Mouse (Mus musculus) liver (tissue): ENCODE measurements around the gene Il6st.

Source experiments
- DNase-seq: peaks from one replicate; pipeline ENCODE4 v3.0.0-alpha.2; 2020; ENCODE audit warnings: mixed read lengths

Gene Il6st

GRCm38 (mm10) chr13:112486236-112486635 is 22.4 kb downstream of the Il6st start:
- no peak for DNase-seq

- no peak for DNase-seq
These were observed 22.8 kb downstream of the Il6st start for GRCm38 (mm10) chr13:112486676-112487075.

GRCm38 (mm10) chr13:112490036-112490435 is 26.2 kb downstream of the Il6st start:
- no peak for DNase-seq

GRCm38 (mm10) chr13:112491636-112492284 is 27.9 kb downstream of the Il6st start:
- no peak for DNase-seq

DNA sequence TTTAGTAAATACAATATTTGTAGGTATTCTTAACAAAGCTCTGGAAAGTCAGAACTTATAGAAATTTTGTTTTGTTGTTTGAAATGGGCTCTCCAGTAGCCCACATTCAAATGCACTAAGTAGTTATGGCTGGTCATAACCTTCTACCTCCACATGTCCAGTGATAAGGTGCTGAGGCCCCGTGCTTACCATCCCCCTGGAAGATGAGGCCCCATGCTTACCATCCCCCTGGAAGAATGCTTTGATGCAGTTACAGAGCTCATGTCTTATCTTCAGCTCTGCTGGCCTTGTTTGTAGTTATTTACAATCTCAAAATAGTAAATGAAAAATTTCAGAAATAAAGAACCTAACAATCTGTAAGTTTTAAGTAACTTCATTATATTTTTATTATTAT is 28.4 kb downstream of the Il6st start:
- DNase-seq = no peak

DNA sequence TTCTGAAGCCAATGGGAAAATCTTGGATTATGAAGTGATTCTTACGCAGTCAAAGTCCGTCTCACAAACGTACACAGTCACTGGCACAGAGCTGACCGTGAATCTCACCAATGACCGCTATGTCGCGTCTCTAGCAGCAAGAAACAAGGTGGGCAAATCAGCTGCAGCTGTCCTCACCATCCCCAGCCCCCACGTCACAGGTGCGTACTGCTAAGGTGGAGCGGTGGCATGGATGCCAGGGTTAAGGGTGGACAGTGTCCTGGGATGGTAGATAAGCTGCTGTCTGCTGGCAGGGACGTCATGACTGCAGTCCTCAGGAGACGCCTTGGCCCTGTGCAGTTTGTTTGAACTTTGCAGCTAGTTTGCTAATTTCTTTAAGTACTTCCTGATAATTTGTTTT is 30.7 kb downstream of the Il6st start:
- DNase-seq = no peak

GRCm38 (mm10) chr13:112500027-112500426 is 36.2 kb downstream of the Il6st start:
- DNase-seq = no peak

- no peak for DNase-seq
These were observed 36.6 kb downstream of the Il6st start for GRCm38 (mm10) chr13:112500466-112500865.

GRCm38 (mm10) chr13:112503846-112504245 is 40.0 kb downstream of the Il6st start:
- no peak for DNase-seq

GRCm38 (mm10) chr13:112505436-112505835 is 41.6 kb downstream of the Il6st start:
- no peak for DNase-seq

- no peak for DNase-seq
These were observed 42.9 kb downstream of the Il6st start for GRCm38 (mm10) chr13:112506766-112507165.

- DNase-seq = no peak
These were observed 43.8 kb downstream of the Il6st start for GRCm38 (mm10) chr13:112507691-112508090.

DNA sequence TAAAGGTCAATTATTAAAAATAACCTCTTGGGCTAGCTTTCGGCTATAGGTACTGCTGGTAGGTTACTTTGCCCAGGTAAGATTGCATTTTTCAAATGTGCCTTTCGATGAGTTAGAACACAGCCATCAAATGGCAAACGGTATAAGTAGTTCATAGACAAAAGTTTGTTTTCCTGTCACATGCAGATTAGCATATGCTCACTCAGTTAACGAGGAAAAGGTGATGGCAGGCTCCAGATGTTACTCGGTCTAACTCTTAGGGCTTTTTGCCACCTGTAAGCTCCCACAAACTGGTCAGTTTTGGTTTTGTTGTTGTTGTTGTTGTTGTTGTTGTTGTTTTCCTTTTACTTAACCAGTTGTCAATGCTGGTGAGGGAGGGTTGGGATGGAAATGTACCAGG is 44.6 kb downstream of the Il6st start:
- no peak for DNase-seq

GRCm38 (mm10) chr13:112509465-112509864 is 45.6 kb downstream of the Il6st start:
- peak; percentile 65 for DNase-seq

DNA sequence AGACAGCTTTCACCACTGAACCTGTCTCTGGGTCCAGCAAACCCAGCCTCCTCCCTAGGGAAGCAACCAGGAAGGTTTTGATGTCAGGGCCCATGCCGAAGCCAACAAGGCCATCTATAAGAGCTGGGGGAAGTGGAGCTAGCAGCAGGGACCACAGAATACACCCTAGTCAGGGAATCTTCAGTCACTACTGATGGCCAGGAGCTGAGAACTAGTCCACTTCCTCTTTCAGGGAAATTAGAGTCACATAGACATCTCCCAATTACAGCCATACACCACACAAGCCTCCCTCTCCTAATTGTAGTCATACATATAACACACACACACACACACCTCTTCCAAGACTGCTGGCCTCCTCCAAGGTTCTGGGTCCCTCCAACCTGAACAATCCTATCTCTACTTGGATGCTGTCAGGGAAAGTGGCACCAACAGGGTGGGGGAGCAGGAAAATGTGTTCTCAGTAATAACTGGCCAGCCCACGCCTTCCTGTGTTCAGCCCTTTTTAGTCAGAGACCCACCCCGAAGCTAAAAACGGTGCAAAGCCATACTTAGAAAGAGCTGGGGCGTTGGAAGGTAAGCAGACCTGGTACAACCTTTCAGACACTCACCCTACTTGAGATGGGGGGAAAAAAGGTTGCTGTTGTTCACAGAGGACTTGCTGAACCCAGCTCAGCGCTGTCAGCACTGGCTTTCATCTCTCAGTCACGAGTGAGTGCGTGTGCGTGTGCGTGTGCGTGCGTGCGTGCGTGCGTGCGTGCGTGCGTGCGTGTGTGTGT is 46.8 kb downstream of the Il6st start:
- DNase-seq = no peak

- peak; percentile 23 for DNase-seq
These were observed 47.4 kb downstream of the Il6st start for GRCm38 (mm10) chr13:112511261-112511660.

DNA sequence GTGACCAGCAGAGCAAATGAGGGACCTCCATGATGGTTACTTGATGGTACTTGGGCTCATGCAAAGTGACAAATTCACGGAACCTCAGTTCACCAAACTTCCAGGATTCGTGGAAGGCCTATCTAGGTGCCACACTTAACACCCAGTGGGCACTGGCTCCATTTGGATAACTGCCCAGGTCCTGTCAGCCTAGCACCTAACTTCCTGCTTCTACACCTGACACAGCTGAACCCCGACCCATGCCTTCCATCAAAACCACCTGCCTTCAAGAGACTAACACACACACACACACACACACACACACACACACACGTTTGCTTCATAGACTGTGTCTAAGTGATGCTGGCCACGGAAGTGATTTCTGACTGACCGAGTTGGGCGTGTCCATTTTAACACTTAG is 47.9 kb downstream of the Il6st start:
- no peak for DNase-seq

- no peak for DNase-seq
These were observed 49.0 kb downstream of the Il6st start for GRCm38 (mm10) chr13:112512824-112513223.

- no peak for DNase-seq
These were observed 50.7 kb downstream of the Il6st start for GRCm38 (mm10) chr13:112514546-112514945.

DNA sequence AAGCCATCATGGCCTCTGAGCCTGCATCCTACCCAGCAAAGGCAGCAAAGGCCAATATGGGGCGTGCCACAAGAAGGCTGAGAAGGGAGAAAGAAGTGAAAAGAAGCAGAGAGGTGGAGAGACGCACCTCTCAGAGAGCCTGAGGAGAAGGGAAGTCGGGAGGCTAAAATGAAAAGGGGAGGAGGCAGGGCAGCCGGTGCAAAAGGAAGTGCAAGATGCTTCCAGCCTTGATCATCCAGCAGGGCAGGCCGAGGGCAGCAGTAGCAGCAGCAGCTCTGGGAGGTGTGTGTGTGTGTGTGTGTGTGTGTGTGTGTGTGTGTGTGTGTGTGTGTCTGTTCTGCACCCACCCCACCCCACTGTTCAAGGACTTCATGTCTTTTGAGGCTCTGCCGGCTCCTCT is 58.4 kb downstream of the Il6st start:
- no peak for DNase-seq

- no peak for DNase-seq
These were observed 59.0 kb downstream of the Il6st start for GRCm38 (mm10) chr13:112522896-112523295.

DNA sequence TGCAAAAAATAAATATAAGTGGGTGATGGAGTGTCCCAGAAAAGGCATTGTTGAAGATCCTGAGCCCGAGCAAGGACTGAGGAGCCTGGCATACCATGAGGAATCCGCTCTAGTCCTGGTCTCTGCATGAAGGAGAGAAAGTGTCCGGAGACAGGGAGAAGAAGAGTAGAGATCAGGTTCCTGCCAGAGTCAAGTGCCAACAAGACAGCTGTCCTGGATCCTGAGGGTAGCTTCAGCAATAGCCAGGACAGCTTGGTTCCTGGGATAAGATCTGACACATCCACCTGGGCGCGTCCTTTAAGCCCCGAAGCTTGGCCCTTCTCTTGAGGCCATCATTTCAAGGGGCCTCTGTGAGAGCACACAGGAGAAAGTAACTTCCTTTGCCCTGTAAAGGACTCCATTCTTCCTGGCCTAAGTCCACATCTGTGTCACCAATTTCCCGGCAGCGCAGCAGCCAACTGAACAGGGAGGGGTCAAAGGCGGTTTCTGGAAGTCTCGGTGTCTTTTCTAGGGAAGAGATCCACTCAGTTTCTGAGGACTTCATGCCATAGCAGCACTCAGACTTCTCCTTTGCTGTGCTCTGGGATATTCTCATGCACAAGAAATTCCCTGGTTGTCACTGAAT is 59.6 kb downstream of the Il6st start:
- no peak for DNase-seq

- DNase-seq = no peak
These were observed 63.3 kb downstream of the Il6st start for GRCm38 (mm10) chr13:112527186-112527585.

DNA sequence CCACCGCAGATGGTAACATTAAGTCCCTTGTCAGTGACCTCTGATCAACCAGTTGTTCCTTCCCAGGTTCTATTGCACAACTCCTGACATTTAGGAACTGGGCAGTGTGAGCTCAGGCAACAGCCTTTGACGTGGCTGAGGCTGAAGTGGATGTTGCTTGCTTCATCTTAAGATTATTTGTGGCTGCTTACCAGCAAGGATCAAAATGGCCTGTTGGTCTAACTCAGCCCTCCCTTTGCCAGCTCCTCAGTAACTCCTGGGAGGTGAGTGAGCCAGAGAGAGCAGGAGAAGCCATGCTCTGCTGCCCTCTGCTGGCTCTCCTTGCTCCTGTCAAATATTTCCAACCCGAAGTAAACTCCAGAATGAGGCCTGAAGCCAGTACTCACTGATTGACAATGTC is 66.0 kb downstream of the Il6st start:
- DNase-seq = peak; percentile 63
